Mouse (Mus musculus): ENCODE data around the gene Gtf2i. TPM values are rescaled to one million over a fixed set of nuclear protein-coding genes. Genes with fewer than 3 reads are reported as not detected.
"Not testable (repeated sequence)": the region's sequence is repeated elsewhere in the genome, so short reads cannot be mapped to it uniquely, and the experiment has no call there.

The Gtf2i gene
- polyA plus RNA-seq, 1 experiment from 2014 or later: 196 TPM

GRCm38 (mm10) chr5:134343530-134343929, 29.0 kb upstream of the Gtf2i start:
- not testable (repeated sequence) for ATAC-seq (ENCODE audit: low FRiP score, low TSS enrichment); H3K4me1 ChIP-seq (ENCODE audit: control insufficient read depth, insufficient read depth, low read length); H3K9me3 ChIP-seq (ENCODE audit: control insufficient read depth, low read length); H3K9ac ChIP-seq (ENCODE audit: low read depth, low read length); H3K27ac ChIP-seq (ENCODE audit: low read depth, low read length); H3K36me3 ChIP-seq (ENCODE audit: control insufficient read depth, insufficient read depth, low read length); H3K4me2 ChIP-seq (replicated peaks; ENCODE audit: low read depth, low read length); H3K27me3 ChIP-seq (ENCODE audit: control insufficient read depth, insufficient read depth, low read length); H3K4me3 ChIP-seq (ENCODE audit: low read length)
- WGBS: 88% methylated on average over 4 of the region's 4 CpGs

- ATAC-seq (ENCODE audit: low FRiP score, low TSS enrichment): peak; percentile 30; the same call in 1 of the 2 replicates
- no peak overlapping the region for H3K4me3 ChIP-seq (ENCODE audit: low read length)
- 68% methylated on average over 18 of the region's 18 CpGs for WGBS
- H3K4me2 ChIP-seq (replicated peaks; ENCODE audit: low read depth, low read length): peak overlapping the region; percentile 8; the same call in 1 of the 2 replicates
- no peaks in the 10 kb centered on the region for H3K36me3 ChIP-seq (ENCODE audit: control insufficient read depth, insufficient read depth, low read length)
- H3K9me3 ChIP-seq (ENCODE audit: control insufficient read depth, low read length): no peaks in the 10 kb centered on the region
- H3K27ac ChIP-seq (ENCODE audit: low read depth, low read length): peak overlapping the region; percentile 38; the same call in 1 of the 2 replicates
- no peak overlapping the region for H3K9ac ChIP-seq (ENCODE audit: low read depth, low read length)
- H3K27me3 ChIP-seq (ENCODE audit: control insufficient read depth, insufficient read depth, low read length): no peaks in the 10 kb centered on the region
- no peaks in the 10 kb centered on the region for H3K4me1 ChIP-seq (ENCODE audit: control insufficient read depth, insufficient read depth, low read length)
Measured at GRCm38 (mm10) chr5:134342503-134343205, 28.1 kb upstream of the Gtf2i start.

GRCm38 (mm10) chr5:134341721-134342120, 27.2 kb upstream of the Gtf2i start:
- no peak overlapping the region for H3K27ac ChIP-seq (ENCODE audit: low read depth, low read length)
- H3K4me2 ChIP-seq (replicated peaks; ENCODE audit: low read depth, low read length): no peak overlapping the region
- no peaks in the 10 kb centered on the region for H3K36me3 ChIP-seq (ENCODE audit: control insufficient read depth, insufficient read depth, low read length)
- ATAC-seq (ENCODE audit: low FRiP score, low TSS enrichment): no peak
- no peaks in the 10 kb centered on the region for H3K4me1 ChIP-seq (ENCODE audit: control insufficient read depth, insufficient read depth, low read length)
- H3K4me3 ChIP-seq (ENCODE audit: low read length): no peak overlapping the region
- H3K27me3 ChIP-seq (ENCODE audit: control insufficient read depth, insufficient read depth, low read length): no peaks in the 10 kb centered on the region
- no peaks in the 10 kb centered on the region for H3K9me3 ChIP-seq (ENCODE audit: control insufficient read depth, low read length)
- no peak overlapping the region for H3K9ac ChIP-seq (ENCODE audit: low read depth, low read length)
- WGBS: 94% methylated on average over 5 of the region's 5 CpGs

GRCm38 (mm10) chr5:134341321-134341720, 26.8 kb upstream of the Gtf2i start:
- H3K4me3 ChIP-seq (ENCODE audit: low read length): no peak overlapping the region
- H3K36me3 ChIP-seq (ENCODE audit: control insufficient read depth, insufficient read depth, low read length): no peaks in the 10 kb centered on the region
- H3K27ac ChIP-seq (ENCODE audit: low read depth, low read length): no peak overlapping the region
- H3K4me1 ChIP-seq (ENCODE audit: control insufficient read depth, insufficient read depth, low read length): no peaks in the 10 kb centered on the region
- no peaks in the 10 kb centered on the region for H3K27me3 ChIP-seq (ENCODE audit: control insufficient read depth, insufficient read depth, low read length)
- H3K9ac ChIP-seq (ENCODE audit: low read depth, low read length): no peak overlapping the region
- no peaks in the 10 kb centered on the region for H3K9me3 ChIP-seq (ENCODE audit: control insufficient read depth, low read length)
- WGBS: 66% methylated on average over 10 of the region's 10 CpGs
- no peak for ATAC-seq (ENCODE audit: low FRiP score, low TSS enrichment)
- H3K4me2 ChIP-seq (replicated peaks; ENCODE audit: low read depth, low read length): no peak overlapping the region

- H3K4me3 ChIP-seq (ENCODE audit: low read length): no peak overlapping the region
- H3K9me3 ChIP-seq (ENCODE audit: control insufficient read depth, low read length): no peaks in the 10 kb centered on the region
- WGBS: 21% methylated on average over 6 of the region's 6 CpGs
- H3K27ac ChIP-seq (ENCODE audit: low read depth, low read length): no peak overlapping the region
- H3K9ac ChIP-seq (ENCODE audit: low read depth, low read length): 0 out of 2 replicates have a peak overlapping the region, but pooled peaks have one; percentile 12
- H3K4me1 ChIP-seq (ENCODE audit: control insufficient read depth, insufficient read depth, low read length): no peaks in the 10 kb centered on the region
- peak; percentile 63; the same call in 1 of the 2 replicates for ATAC-seq (ENCODE audit: low FRiP score, low TSS enrichment)
- no peaks in the 10 kb centered on the region for H3K27me3 ChIP-seq (ENCODE audit: control insufficient read depth, insufficient read depth, low read length)
- H3K36me3 ChIP-seq (ENCODE audit: control insufficient read depth, insufficient read depth, low read length): no peaks in the 10 kb centered on the region
- H3K4me2 ChIP-seq (replicated peaks; ENCODE audit: low read depth, low read length): no peak overlapping the region
Measured at GRCm38 (mm10) chr5:134340101-134340522, 25.6 kb upstream of the Gtf2i start.

DNA sequence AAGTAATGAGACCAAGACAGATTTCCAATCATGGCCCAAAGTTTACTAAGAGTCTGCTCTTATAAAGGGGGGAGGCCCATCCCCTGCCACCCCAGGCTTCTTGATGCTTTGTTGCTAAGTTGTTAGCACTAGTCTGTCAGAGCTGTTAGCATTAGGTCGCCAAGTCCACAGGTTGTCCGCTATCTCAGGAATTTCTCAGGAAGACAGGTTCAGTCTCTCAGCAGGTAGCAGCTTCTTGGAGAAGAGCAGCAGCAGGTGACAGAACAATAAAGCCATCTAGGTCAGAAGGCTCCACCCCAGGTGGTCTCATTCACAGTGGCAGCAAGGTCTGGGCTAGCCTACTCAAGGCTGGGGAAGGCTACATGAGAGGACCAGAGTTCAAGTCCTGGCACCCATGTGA, 22.5 kb upstream of the Gtf2i start:
- 56% methylated on average over 2 of the region's 2 CpGs for WGBS
- not testable (repeated sequence) for H3K36me3 ChIP-seq (ENCODE audit: control insufficient read depth, insufficient read depth, low read length)

DNA sequence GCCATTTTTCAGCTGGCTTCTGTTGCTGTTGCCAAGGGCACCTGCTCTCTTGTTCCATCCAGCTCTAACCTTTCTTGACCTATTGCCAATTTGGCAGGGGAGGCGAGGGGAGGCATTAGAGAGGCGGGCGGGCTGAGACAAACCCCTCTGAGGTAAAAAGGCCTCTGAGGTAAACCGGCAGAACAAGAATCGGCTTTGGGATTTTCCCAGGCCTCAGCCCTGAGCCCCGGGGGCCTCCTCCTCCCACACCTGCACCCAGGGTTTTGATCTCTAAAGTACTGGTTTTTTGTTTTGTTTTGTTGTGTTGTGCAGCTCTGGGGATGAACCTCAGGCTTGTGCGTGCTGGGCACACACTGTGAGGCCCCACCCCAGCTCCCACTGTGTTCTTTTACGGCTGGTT, 18.2 kb upstream of the Gtf2i start:
- 31% methylated on average over 8 of the region's 8 CpGs for WGBS
- ATAC-seq (ENCODE audit: low FRiP score, low TSS enrichment): no peak
- no peaks in the 10 kb centered on the region for H3K36me3 ChIP-seq (ENCODE audit: control insufficient read depth, insufficient read depth, low read length)
- no peak overlapping the region for H3K4me3 ChIP-seq (ENCODE audit: low read length)
- no peaks in the 10 kb centered on the region for H3K9me3 ChIP-seq (ENCODE audit: control insufficient read depth, low read length)
- H3K27ac ChIP-seq (ENCODE audit: low read depth, low read length): peak overlapping the region; percentile 17; the same call in 1 of the 2 replicates
- H3K4me2 ChIP-seq (replicated peaks; ENCODE audit: low read depth, low read length): no peak overlapping the region
- H3K27me3 ChIP-seq (ENCODE audit: control insufficient read depth, insufficient read depth, low read length): no peaks in the 10 kb centered on the region
- H3K9ac ChIP-seq (ENCODE audit: low read depth, low read length): no peak overlapping the region
- 0 out of 2 replicates have a peak, but pooled peaks cover 3% of the 10 kb centered on the region for H3K4me1 ChIP-seq (ENCODE audit: control insufficient read depth, insufficient read depth, low read length)

More for the DNA sequence above, 22.5 kb upstream of the Gtf2i start:
- H3K27me3 ChIP-seq (ENCODE audit: control insufficient read depth, insufficient read depth, low read length); H3K4me2 ChIP-seq (replicated peaks; ENCODE audit: low read depth, low read length); ATAC-seq (ENCODE audit: low FRiP score, low TSS enrichment); H3K9ac ChIP-seq (ENCODE audit: low read depth, low read length); H3K4me3 ChIP-seq (ENCODE audit: low read length); H3K27ac ChIP-seq (ENCODE audit: low read depth, low read length); H3K9me3 ChIP-seq (ENCODE audit: control insufficient read depth, low read length); H3K4me1 ChIP-seq (ENCODE audit: control insufficient read depth, insufficient read depth, low read length): not testable (repeated sequence)

DNA sequence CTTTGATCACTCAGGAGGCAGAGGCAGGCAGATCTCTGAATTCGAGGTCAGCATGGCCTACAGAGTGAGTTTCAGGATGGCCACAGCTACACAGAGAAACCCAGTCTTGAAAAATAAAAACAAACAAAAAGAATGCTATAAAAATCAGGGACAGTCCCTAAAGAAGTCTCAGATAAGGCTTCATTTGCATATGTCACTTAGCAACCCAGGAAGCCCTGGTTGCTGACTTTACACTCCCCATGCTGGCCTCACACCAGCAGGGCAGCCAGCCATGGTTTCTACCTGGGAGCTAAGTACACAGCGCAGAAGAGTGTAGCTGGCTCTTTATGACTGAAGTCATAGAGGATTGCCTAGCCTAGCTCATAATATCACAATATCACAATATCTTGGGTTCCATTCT, 15.5 kb upstream of the Gtf2i start:
- Histone ChIP-seq H3K36me3 (ENCODE audit: control insufficient read depth, insufficient read depth, low read length) (no peaks in the 10 kb centered on the region), H3K4me2 (replicated peaks; ENCODE audit: low read depth, low read length) (no peak overlapping the region), H3K4me3 (ENCODE audit: low read length) (no peak overlapping the region), H3K27ac (ENCODE audit: low read depth, low read length) (no peak overlapping the region), H3K9ac (ENCODE audit: low read depth, low read length) (no peak overlapping the region), H3K4me1 (ENCODE audit: control insufficient read depth, insufficient read depth, low read length) (0 out of 2 replicates have a peak, but pooled peaks cover 3% of the 10 kb centered on the region), H3K9me3 (ENCODE audit: control insufficient read depth, low read length) (no peaks in the 10 kb centered on the region), H3K27me3 (ENCODE audit: control insufficient read depth, insufficient read depth, low read length) (no peaks in the 10 kb centered on the region)
- WGBS: 90% methylated on average over 2 of the region's 2 CpGs
- ATAC-seq (ENCODE audit: low FRiP score, low TSS enrichment): no peak

DNA sequence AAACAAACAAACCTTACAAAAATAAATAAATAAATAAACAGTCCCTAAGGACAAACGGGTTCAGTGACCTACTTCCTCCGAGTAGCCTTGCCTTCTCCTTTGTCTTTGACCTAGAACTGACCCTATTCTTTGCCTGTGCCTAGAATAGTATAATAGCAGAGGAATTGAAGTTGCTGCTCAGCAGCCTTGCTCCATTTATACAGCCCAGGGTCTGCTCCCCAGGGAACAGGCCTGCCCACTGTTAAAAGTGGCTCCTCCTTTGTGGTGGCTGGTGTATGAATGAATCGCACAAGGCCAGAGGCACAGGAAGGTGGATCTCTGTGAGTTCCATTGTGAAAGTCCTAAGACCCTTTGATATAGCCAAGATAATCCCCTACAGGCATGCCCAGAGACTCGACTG, 14.8 kb upstream of the Gtf2i start:
- no peak overlapping the region for H3K4me3 ChIP-seq (ENCODE audit: low read length)
- no peaks in the 10 kb centered on the region for H3K27me3 ChIP-seq (ENCODE audit: control insufficient read depth, insufficient read depth, low read length)
- H3K9me3 ChIP-seq (ENCODE audit: control insufficient read depth, low read length): no peaks in the 10 kb centered on the region
- 0 out of 2 replicates have a peak, but pooled peaks cover 3% of the 10 kb centered on the region for H3K4me1 ChIP-seq (ENCODE audit: control insufficient read depth, insufficient read depth, low read length)
- H3K4me2 ChIP-seq (replicated peaks; ENCODE audit: low read depth, low read length): no peak overlapping the region
- no peak overlapping the region for H3K27ac ChIP-seq (ENCODE audit: low read depth, low read length)
- H3K9ac ChIP-seq (ENCODE audit: low read depth, low read length): no peak overlapping the region
- ATAC-seq (ENCODE audit: low FRiP score, low TSS enrichment): no peak
- H3K36me3 ChIP-seq (ENCODE audit: control insufficient read depth, insufficient read depth, low read length): no peaks in the 10 kb centered on the region
- WGBS: 74% methylated on average over 4 of the region's 4 CpGs

All from kidney, embryonic 14.5 days (tissue).